Mouse (Mus musculus): ENCODE data around the gene Foxp1. TPM values are rescaled to one million over a fixed set of nuclear protein-coding genes. Genes with fewer than 3 reads are reported as not detected.

Gene Foxp1
- total and polyA plus RNA-seq, 3 experiments, result 16.1 to 42.0 TPM; not detected in 1

GRCm38 (mm10) chr6:99093856-99094255, 428.7 kb downstream of the Foxp1 start:
- TF ChIP-seq NELFE (IDR thresholded peaks at IDR 0.05; ENCODE audit: low read depth, low read length) (no peak), MYC (IDR thresholded peaks at IDR 0.05; ENCODE audit: low read depth, low read length) (no peak), MAX (IDR thresholded peaks at IDR 0.05; ENCODE audit: low read length) (no peak), USF1 (IDR thresholded peaks at IDR 0.05; ENCODE audit: low read depth, low read length) (no peak)
- Histone ChIP-seq H3K4me1 (ENCODE audit: control insufficient read depth in 1 of 2, insufficient read depth in 2 of 2, low read length in 2 of 2) (peaks cover 0 to 12% of the 10 kb centered on the region in 2 experiments; a peak in 2 of 4 replicates), H3K9me3 (replicated peaks; ENCODE audit: insufficient read depth, low read length) (no peaks in the 10 kb centered on the region), H3K4me3 (ENCODE audit: control insufficient read depth in 1 of 2, insufficient read depth in 1 of 2, low read depth in 2 of 2, low read length in 2 of 2) (peak overlapping the region in 1 of 2 experiments; percentile 69; a peak in 2 of 4 replicates), H3K36me3 (ENCODE audit: control insufficient read depth in 1 of 2, insufficient read depth in 2 of 2, low read length in 2 of 2) (peaks cover 0 to 13% of the 10 kb centered on the region in 2 experiments; a peak in 2 of 4 replicates), H3K9ac (ENCODE audit: control insufficient read depth, low read depth, low read length, poor library complexity, severe bottlenecking) (peak overlapping the region; percentile 82), H3K27ac (ENCODE audit: control insufficient read depth, low read depth, low read length) (peak overlapping the region; percentile 52; the same call in 1 of the 2 replicates), H3K27me3 (ENCODE audit: control insufficient read depth in 1 of 2, insufficient read depth in 2 of 2, low read length in 2 of 2) (no peaks in the 10 kb centered on the region), H3K79me2 (ENCODE audit: control insufficient read depth, insufficient read depth, low read length, poor library complexity) (peaks cover 3% of the 10 kb centered on the region)
- DNase-seq (ENCODE audit: low read depth, low spot score), result no peak

- TF ChIP-seq CHD2 (IDR thresholded peaks at IDR 0.05; ENCODE audit: low read length) (no peak), ZMIZ1 (IDR thresholded peaks at IDR 0.05; ENCODE audit: low read depth, low read length) (no peak), ELF1 (IDR thresholded peaks at IDR 0.05; ENCODE audit: low read depth, low read length) (no peak), E2F4 (IDR thresholded peaks at IDR 0.05; ENCODE audit: borderline replicate concordance, low read depth, low read length) (no peak), TCF12 (IDR thresholded peaks at IDR 0.05; ENCODE audit: low read depth, low read length) (no peak)
- Histone ChIP-seq H3K27ac (ENCODE audit: control insufficient read depth, low read depth, low read length) (no peak overlapping the region), H3K4me3 (ENCODE audit: control insufficient read depth in 1 of 2, insufficient read depth in 1 of 2, low read depth in 2 of 2, low read length in 2 of 2) (no peak overlapping the region), H3K9me3 (replicated peaks; ENCODE audit: insufficient read depth, low read length) (no peaks in the 10 kb centered on the region), H3K79me2 (ENCODE audit: control insufficient read depth, insufficient read depth, low read length, poor library complexity) (peaks cover 3% of the 10 kb centered on the region), H3K9ac (ENCODE audit: control insufficient read depth, low read depth, low read length, poor library complexity, severe bottlenecking) (no peak overlapping the region), H3K36me3 (ENCODE audit: control insufficient read depth in 1 of 2, insufficient read depth in 2 of 2, low read length in 2 of 2) (peaks cover 0 to 13% of the 10 kb centered on the region in 2 experiments; a peak in 2 of 4 replicates), H3K4me1 (ENCODE audit: control insufficient read depth in 1 of 2, insufficient read depth in 2 of 2, low read length in 2 of 2) (peaks cover 0 to 12% of the 10 kb centered on the region in 2 experiments; a peak in 2 of 4 replicates), H3K27me3 (ENCODE audit: control insufficient read depth in 1 of 2, insufficient read depth in 2 of 2, low read length in 2 of 2) (no peaks in the 10 kb centered on the region)
- no peak for DNase-seq (ENCODE audit: low read depth, low spot score)
These were observed 429.3 kb downstream of the Foxp1 start for GRCm38 (mm10) chr6:99093208-99093607.

- peaks cover 0 to 13% of the 10 kb centered on the region in 2 experiments; a peak in 2 of 4 replicates for H3K36me3 ChIP-seq (ENCODE audit: control insufficient read depth in 1 of 2, insufficient read depth in 2 of 2, low read length in 2 of 2)
- TF ChIP-seq ELF1 (IDR thresholded peaks at IDR 0.05; ENCODE audit: low read depth, low read length) (no peak), GATA1 (IDR thresholded peaks at IDR 0.05; ENCODE audit: low read depth, low read length) (0 out of 2 replicates have a peak, but pooled peaks have one; percentile 10), CTCF (IDR thresholded peaks at IDR 0.05 in 2 of 3, conservative IDR thresholded peaks at IDR 0.05 in 1 of 3; ENCODE audit: control insufficient read depth in 1 of 3, insufficient read depth in 1 of 3, low read depth in 2 of 3, low read length in 3 of 3, poor library complexity in 1 of 3, severe bottlenecking in 1 of 3) (no peak), USF1 (IDR thresholded peaks at IDR 0.05; ENCODE audit: low read depth, low read length) (no peak)
These were observed 430.7 kb downstream of the Foxp1 start for GRCm38 (mm10) chr6:99091799-99092198.

More at GRCm38 (mm10) chr6:99091799-99092198, 430.7 kb downstream of the Foxp1 start:
- peaks cover 0 to 12% of the 10 kb centered on the region in 2 experiments; a peak in 2 of 4 replicates for H3K4me1 ChIP-seq (ENCODE audit: control insufficient read depth in 1 of 2, insufficient read depth in 2 of 2, low read length in 2 of 2)
- H3K27ac ChIP-seq (ENCODE audit: control insufficient read depth, low read depth, low read length), result no peak overlapping the region
- no peaks in the 10 kb centered on the region for H3K27me3 ChIP-seq (ENCODE audit: control insufficient read depth in 1 of 2, insufficient read depth in 2 of 2, low read length in 2 of 2)
- no peak overlapping the region for H3K9ac ChIP-seq (ENCODE audit: control insufficient read depth, low read depth, low read length, poor library complexity, severe bottlenecking)
- H3K9me3 ChIP-seq (replicated peaks; ENCODE audit: insufficient read depth, low read length), result no peaks in the 10 kb centered on the region
- H3K79me2 ChIP-seq (ENCODE audit: control insufficient read depth, insufficient read depth, low read length, poor library complexity), result peaks cover 3% of the 10 kb centered on the region
- no peak overlapping the region for H3K4me3 ChIP-seq (ENCODE audit: control insufficient read depth in 1 of 2, insufficient read depth in 1 of 2, low read depth in 2 of 2, low read length in 2 of 2)
- no peak for DNase-seq (ENCODE audit: low read depth, low spot score)

Measured in MEL (cell line).